Mouse (Mus musculus) lung, postnatal 0 days (tissue): Measurements from ENCODE around the gene Olfr286. TPM values are rescaled to one million over a fixed set of nuclear protein-coding genes. Genes with fewer than 3 reads are reported as not detected.

ENCODE experiments used
- ATAC-seq: fragments of 200-750 bp; cut with Nextera tagmentation; 2 replicates; pipeline ENCODE4 v1.8.0; 2017; ENCODE audit warnings: moderate library complexity
- DNase-seq: peaks from one replicate; pipeline ENCODE4 v3.0.0-alpha.2; 2016; ENCODE audit warnings: low spot score
- H3K27ac ChIP-seq: fragments of 300-500 bp; sonication (generic); 2 replicates; pipeline ENCODE4 v1.5.1; 2014; ENCODE audit warnings: antibody characterized with exemption, mild to moderate bottlenecking, low read length, mixed read lengths
- H3K27me3 ChIP-seq: fragments of 300-500 bp; sonication (generic); replicated peaks from 2 replicates; pipeline ENCODE4 v1.6.1; 2014; ENCODE audit warnings: low read length, mixed read lengths; ENCODE audit not compliant: insufficient read depth
- H3K36me3 ChIP-seq: fragments of 300-500 bp; sonication (generic); 2 replicates; pipeline ENCODE4 v1.6.1; 2014; ENCODE audit warnings: low read length, mixed read lengths; ENCODE audit not compliant: insufficient read depth
- H3K4me1 ChIP-seq: fragments of 300-500 bp; sonication (generic); 2 replicates; pipeline ENCODE4 v1.6.1; 2014; ENCODE audit warnings: antibody characterized with exemption, low read depth, low read length, mixed read lengths; ENCODE audit not compliant: insufficient read depth
- H3K4me2 ChIP-seq: fragments of 300-500 bp; sonication (generic); replicated peaks from 2 replicates; pipeline ENCODE4 v1.6.1; 2014; ENCODE audit warnings: low read depth, mild to moderate bottlenecking, low read length, moderate library complexity, mixed read lengths
- H3K4me3 ChIP-seq: fragments of 300-500 bp; sonication (generic); 2 replicates; pipeline ENCODE4 v1.5.1; 2014; ENCODE audit warnings: low read depth, low read length
- H3K9ac ChIP-seq: fragments of 300-500 bp; sonication (generic); replicated peaks from 2 replicates; pipeline ENCODE4 v1.6.1; 2014; ENCODE audit warnings: low read depth, mild to moderate bottlenecking
- H3K9me3 ChIP-seq: fragments of 300-500 bp; sonication (generic); 2 replicates; pipeline ENCODE4 v1.6.1; 2016; ENCODE audit warnings: low read length, mixed read lengths
- CTCF ChIP-seq: IDR thresholded peaks from 2 replicates; pipeline ENCODE4 v1.5.1; 2016; ENCODE audit warnings: antibody characterized with exemption, mild to moderate bottlenecking
- EP300 ChIP-seq: IDR thresholded peaks from 2 replicates; pipeline ENCODE4 v1.6.1; 2016; ENCODE audit warnings: antibody characterized with exemption, mild to moderate bottlenecking, control low read depth
- WGBS: fragments of 180-500 bp; shearing (Covaris S2); extraction: QIAGEN DNeasy Blood & Tissue Kit; methylation state at CpG from one replicate; pipeline ENCODE4 v1.1.7; 2014; 5-methylcytosine and 5-hydroxymethylcytosine counted together
- polyA plus RNA-seq: library from polyadenylated mRNA; unstranded; fragments of >200 nt; fragmentation: Nextera tagmentation; extraction: Ambion mirVana; gene quantifications from 2 replicates; pipeline ENCODE4 v1.2.1, GENCODE M21; 2015

Olfr286 gene
- polyA plus RNA-seq, 1 experiment from 2014 or later, result not detected

DNA sequence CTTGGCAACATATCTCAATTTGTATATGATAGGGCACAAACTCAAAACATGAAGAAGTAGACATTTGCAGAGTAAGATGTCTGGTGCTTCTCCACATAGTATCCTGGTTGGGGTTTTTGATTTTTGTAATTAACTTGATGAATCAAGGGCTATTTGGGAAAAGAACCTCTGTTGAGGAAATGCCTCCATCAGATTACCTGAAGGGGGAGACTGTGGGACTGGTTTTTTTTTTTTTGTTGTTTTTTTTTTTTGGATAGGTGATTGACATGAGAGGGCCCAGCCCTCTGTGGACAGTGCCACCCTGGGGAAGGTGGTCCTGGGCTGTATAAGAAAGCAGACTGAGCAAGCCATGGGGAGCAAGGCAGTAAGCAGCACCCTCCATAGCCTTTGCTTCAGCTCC lies 11.9 kb downstream of the Olfr286 start:
- Histone ChIP-seq H3K9me3 (no peaks in the 10 kb centered on the region), H3K4me3 (no peak overlapping the region), H3K27ac (no peak overlapping the region), H3K4me2 (no peak overlapping the region), H3K4me1 (no peaks in the 10 kb centered on the region), H3K27me3 (no peaks in the 10 kb centered on the region), H3K9ac (no peak overlapping the region), H3K36me3 (no peaks in the 10 kb centered on the region)
- no peak for DNase-seq
- no peak for ATAC-seq
- TF ChIP-seq CTCF, result no peak

DNA sequence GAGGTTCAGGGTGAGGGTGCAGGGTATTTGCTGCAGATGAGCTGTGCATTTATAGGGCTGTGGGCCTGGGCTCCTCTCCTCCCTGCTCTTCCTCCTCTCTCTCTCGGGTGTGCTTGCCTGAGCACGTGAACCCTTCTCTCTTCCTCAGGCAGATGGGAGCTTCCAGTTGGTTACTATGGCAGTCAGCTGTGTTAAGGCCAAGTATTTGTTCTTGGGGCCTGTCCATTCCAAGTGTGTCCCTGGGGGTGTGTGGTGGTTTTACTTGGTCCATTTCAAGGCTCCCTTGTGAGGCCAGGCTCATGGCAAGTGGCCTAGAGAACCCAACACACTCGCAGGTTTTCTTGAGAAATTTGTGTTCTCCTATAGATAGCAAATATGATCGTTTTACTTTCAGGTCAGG lies 13.4 kb downstream of the Olfr286 start, which contains the start of the genes Gm44579 and Olfr287:
TSS of gene Gm44579 (minus strand) at position 101 of the 400 bp plus-strand sequence.
TSS of gene Olfr287 (minus strand) at position 180 of the 400 bp plus-strand sequence.
- no peak for TF ChIP-seq CTCF
- TF ChIP-seq EP300, result no peak
- H3K4me1 ChIP-seq, result no peaks in the 10 kb centered on the region
- no peak within 1 kb of the TSS for H3K4me2 ChIP-seq
- H3K27ac ChIP-seq, result no peak within 1 kb of the TSS
- no peak within 1 kb of the TSS for H3K9ac ChIP-seq
- H3K9me3 ChIP-seq, result no peaks in the 10 kb centered on the region
- WGBS, result 69% methylated on average over 4 of the region's 4 CpGs
- H3K4me3 ChIP-seq, result no peak within 1 kb of the TSS
- DNase-seq (no peak), ATAC-seq (no peak)
- H3K27me3 ChIP-seq, result no peaks in the 10 kb centered on the region
- no peaks in the 10 kb centered on the region for H3K36me3 ChIP-seq

DNA sequence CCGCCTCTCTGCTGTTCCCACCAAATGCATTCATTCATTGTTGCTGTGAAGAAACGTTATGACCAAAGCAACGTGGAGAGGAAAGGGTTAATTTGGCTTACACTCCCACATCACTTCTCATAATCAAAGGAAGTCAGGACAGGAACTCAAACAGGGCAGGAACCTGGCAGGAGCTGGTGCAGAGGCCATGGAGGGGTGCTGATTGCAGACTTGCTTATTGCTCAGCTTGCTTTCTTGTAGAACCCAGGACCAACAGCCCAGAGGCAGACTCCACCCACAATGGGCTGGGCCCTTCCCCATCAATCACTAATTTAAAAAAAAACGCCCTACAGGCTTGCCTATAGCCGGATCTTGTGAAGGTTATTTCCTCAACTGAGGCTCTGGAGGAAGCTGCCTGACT lies 20.1 kb downstream of the Olfr286 start:
- DNase-seq (peak; percentile 13), ATAC-seq (peak; percentile 68)
- no peak overlapping the region for H3K27ac ChIP-seq
- no peaks in the 10 kb centered on the region for H3K4me1 ChIP-seq
- no peak overlapping the region for H3K4me2 ChIP-seq
- H3K9ac ChIP-seq, result no peak overlapping the region
- no peak overlapping the region for H3K4me3 ChIP-seq
- no peaks in the 10 kb centered on the region for H3K27me3 ChIP-seq
- no peaks in the 10 kb centered on the region for H3K9me3 ChIP-seq
- H3K36me3 ChIP-seq, result no peaks in the 10 kb centered on the region
- no peak for TF ChIP-seq CTCF
- TF ChIP-seq EP300, result no peak
- WGBS, result 44% methylated on average over 5 of the region's 5 CpGs

DNA sequence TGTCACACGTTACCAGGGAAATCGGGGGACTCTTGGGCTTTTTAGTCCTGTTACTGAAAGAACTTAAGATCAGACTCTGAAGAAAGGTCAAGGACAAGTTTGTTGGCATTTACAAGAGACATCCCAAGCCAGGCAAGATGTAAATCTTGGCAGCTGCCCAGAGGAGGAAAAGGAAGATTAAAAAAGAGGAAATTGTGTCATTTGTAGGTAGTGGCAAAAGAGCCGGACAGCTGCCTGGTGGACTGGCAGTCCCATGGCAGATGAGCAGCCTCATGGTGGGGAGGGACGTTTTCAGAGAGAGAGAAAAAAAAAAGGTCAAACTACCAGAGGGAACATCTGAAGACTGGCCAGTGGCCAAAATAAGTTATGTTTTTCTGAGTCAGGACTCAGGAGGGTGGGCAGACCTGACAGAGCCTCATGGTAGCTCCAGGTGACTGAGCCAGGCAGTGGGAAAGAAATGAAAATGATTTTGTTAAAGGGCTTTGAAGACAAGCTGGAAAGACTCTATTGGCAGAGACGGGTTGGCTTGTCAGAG lies 20.8 kb downstream of the Olfr286 start:
- no peak for ATAC-seq
- peak; percentile 11 for DNase-seq
- no peaks in the 10 kb centered on the region for H3K9me3 ChIP-seq
- H3K27ac ChIP-seq, result 0 out of 2 replicates have a peak overlapping the region, but pooled peaks have one; percentile 32
- 43% methylated on average over 5 of the region's 5 CpGs for WGBS
- no peaks in the 10 kb centered on the region for H3K4me1 ChIP-seq
- TF ChIP-seq EP300 (no peak; the same call in 1 of the 2 replicates), CTCF (no peak)
- no peak overlapping the region for H3K9ac ChIP-seq
- no peaks in the 10 kb centered on the region for H3K36me3 ChIP-seq
- no peak overlapping the region for H3K4me3 ChIP-seq
- H3K4me2 ChIP-seq, result no peak overlapping the region
- H3K27me3 ChIP-seq, result no peaks in the 10 kb centered on the region

DNA sequence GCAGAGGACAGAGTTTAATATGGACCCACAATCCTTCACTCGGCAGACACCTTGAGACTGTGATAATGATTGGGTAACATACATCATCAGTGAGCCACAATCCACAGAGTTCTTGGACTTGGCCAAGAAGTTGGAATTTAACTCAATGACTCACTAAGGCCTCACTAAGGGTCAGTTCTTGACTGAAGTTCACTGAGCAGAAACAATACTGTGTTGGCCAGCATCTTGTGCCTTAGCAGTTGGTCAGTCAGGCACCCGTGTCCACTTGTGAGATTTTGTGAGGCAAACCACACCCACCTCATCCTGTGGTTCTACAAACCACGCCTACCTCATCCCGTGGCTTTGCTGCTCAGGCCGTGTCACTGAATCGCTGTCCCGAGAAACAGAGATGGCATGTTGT lies 24.6 kb downstream of the Olfr286 start:
- DNase-seq (no peak), ATAC-seq (no peak)
- Histone ChIP-seq H3K9ac (no peak overlapping the region), H3K4me3 (no peak overlapping the region), H3K9me3 (no peaks in the 10 kb centered on the region), H3K27ac (no peak overlapping the region), H3K27me3 (no peaks in the 10 kb centered on the region), H3K4me1 (no peaks in the 10 kb centered on the region), H3K36me3 (no peaks in the 10 kb centered on the region), H3K4me2 (no peak overlapping the region)
- 60% methylated on average over 7 of the region's 7 CpGs for WGBS
- TF ChIP-seq EP300 (no peak), CTCF (no peak)

DNA sequence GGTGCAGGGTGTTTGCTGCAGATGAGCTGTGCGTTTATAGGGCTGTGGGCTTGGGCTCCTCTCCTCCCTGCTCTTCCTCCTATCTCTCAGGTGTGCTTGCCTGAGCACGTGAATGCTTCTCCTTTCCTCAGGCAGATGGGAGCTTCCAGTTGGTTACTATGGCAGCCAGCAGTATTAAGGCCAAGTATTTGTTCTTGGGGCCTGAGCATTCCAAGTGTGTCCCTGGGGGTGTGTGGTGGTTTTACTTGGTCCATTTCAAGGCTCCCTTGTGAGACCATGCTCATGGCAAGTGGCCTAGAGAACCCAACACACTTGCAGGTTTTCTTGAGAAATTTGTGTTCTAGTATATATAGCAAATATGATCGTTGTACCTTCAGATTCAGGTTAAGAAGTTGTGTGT lies 38.8 kb downstream of the Olfr286 start, which contains the start of gene Olfr288:
TSS of gene Olfr288 (minus strand) at position 101 of the 400 bp plus-strand sequence.
- Histone ChIP-seq H3K36me3 (no peaks in the 10 kb centered on the region), H3K27me3 (no peaks in the 10 kb centered on the region), H3K9me3 (no peaks in the 10 kb centered on the region), H3K9ac (no peak within 1 kb of the TSS), H3K27ac (no peak within 1 kb of the TSS), H3K4me2 (no peak within 1 kb of the TSS), H3K4me1 (no peaks in the 10 kb centered on the region), H3K4me3 (no peak within 1 kb of the TSS)
- DNase-seq (no peak), ATAC-seq (no peak)
- TF ChIP-seq EP300, result no peak
- no peak for TF ChIP-seq CTCF
- 67% methylated on average over 3 of the region's 3 CpGs for WGBS

DNA sequence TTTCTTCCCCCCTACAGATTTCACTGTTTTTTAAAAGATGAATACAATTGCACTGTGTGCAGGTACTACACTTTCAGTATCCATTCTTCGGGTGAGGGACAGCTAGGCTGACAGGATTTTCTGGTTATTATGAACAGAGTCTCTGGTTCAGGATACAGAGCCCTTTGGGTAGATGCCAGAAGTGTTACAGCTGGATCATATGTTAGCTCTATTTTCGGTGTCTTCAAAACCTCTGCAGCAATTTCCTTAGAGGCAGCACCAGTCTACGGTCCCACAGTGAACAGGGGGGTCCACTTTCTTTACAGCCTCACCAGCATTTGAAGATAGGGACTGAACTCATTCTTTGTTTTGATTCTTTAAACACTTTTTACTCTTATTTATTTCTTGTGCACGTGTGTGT lies 49.8 kb downstream of the Olfr286 start:
- no peak overlapping the region for H3K4me3 ChIP-seq
- no peak overlapping the region for H3K9ac ChIP-seq
- 32% methylated on average over 4 of the region's 4 CpGs for WGBS
- DNase-seq, result no peak
- no peaks in the 10 kb centered on the region for H3K27me3 ChIP-seq
- TF ChIP-seq EP300 (no peak), CTCF (no peak)
- no peaks in the 10 kb centered on the region for H3K9me3 ChIP-seq
- no peak for ATAC-seq
- H3K4me1 ChIP-seq, result no peaks in the 10 kb centered on the region
- no peak overlapping the region for H3K27ac ChIP-seq
- H3K36me3 ChIP-seq, result no peaks in the 10 kb centered on the region
- no peak overlapping the region for H3K4me2 ChIP-seq
